Mouse (Mus musculus): Measurements from ENCODE around the gene Tnfaip3. TPM values are rescaled to one million over a fixed set of nuclear protein-coding genes. Genes with fewer than 3 reads are reported as not detected.

Tnfaip3 gene
- 1.9 and 2.1 TPM in 2 replicates for polyA plus RNA-seq (2014; fragmentation: Nextera tagmentation; extraction: Ambion mirVana)

- Histone ChIP-seq H3K4me3 (ENCODE audit: low read depth, low read length) (peak within 1 kb of the TSS; percentile 81), H3K9ac (ENCODE audit: low read length) (peak within 1 kb of the TSS; percentile 77), H3K36me3 (ENCODE audit: control insufficient read depth, insufficient read depth, low read length) (no peaks in the 10 kb centered on the region), H3K4me2 (ENCODE audit: low read length) (peak within 1 kb of the TSS; percentile 91), H3K9me3 (replicated peaks; ENCODE audit: control insufficient read depth, low read length) (no peaks in the 10 kb centered on the region), H3K4me1 (ENCODE audit: control insufficient read depth, insufficient read depth, low read length) (peaks cover 8% of the 10 kb centered on the region), H3K27me3 (replicated peaks; ENCODE audit: control insufficient read depth, insufficient read depth, low read length) (no peaks in the 10 kb centered on the region), H3K27ac (ENCODE audit: low read depth, low read length) (0 out of 2 replicates have a peak within 1 kb of the TSS, but pooled peaks have one; percentile 39)
- ATAC-seq, result peak; percentile 93
- DNase-seq (ENCODE audit: low spot score), result peak; percentile 92
- WGBS, result under 1% methylated on average over 34 of the region's 38 CpGs
These were observed at the start of gene Tnfaip3 for GRCm38 (mm10) chr10:19015257-19015862. Gene Tnfaip3, minus strand, starts transcription at chr10:19015657.

DNA sequence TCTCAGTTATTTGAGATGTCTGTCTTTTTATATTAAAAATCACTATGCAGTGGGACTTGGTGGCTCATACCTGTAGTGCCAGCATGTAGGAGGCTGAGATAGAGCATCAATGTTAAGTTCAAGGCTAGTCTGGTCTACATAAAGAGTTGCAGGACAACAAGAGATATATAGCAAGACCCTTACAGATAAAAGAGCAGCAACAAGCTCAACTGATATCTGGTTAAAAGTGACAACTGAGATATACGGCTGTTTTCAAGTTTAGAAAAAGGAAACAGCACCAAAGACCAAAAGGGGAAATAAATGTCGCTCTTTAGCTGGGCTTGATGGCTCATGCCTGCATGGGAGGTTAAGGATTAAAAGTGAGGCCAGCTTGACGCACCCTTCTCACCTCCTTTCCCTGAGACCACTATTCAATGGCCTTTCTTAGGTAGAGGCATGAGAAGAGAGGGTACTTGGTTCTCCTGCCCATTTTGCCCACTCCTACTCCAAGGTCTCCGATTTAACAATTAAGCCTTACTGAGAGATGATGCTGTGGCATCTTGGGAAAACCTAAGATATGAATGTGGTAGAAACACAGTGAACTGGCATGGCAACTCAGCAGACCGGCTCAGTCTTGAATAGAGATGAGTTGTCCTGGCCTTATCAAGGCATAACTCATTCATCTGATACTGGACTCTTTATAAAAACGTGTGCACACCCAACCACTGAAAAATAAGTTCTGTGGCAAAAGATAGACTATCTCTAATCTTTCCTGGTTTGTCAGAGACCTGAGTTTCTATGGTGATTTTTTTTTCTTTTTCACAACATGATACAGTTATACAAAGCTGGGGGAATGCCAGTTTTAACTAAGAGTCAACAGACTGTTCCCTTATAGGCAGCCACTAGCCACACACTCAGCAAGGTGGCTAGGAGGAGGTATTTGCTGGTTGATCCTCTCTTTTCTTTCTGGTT, 49.5 kb upstream of the Tnfaip3 start:
- H3K9ac ChIP-seq (ENCODE audit: low read length), result no peak overlapping the region
- H3K27ac ChIP-seq (ENCODE audit: low read depth, low read length), result no peak overlapping the region
- H3K4me2 ChIP-seq (ENCODE audit: low read length), result no peak overlapping the region
- no peaks in the 10 kb centered on the region for H3K9me3 ChIP-seq (replicated peaks; ENCODE audit: control insufficient read depth, low read length)
- H3K27me3 ChIP-seq (replicated peaks; ENCODE audit: control insufficient read depth, insufficient read depth, low read length), result no peaks in the 10 kb centered on the region
- no peaks in the 10 kb centered on the region for H3K36me3 ChIP-seq (ENCODE audit: control insufficient read depth, insufficient read depth, low read length)
- ATAC-seq (no peak), DNase-seq (ENCODE audit: low spot score) (no peak)
- no peaks in the 10 kb centered on the region for H3K4me1 ChIP-seq (ENCODE audit: control insufficient read depth, insufficient read depth, low read length)
- 79% methylated on average over 6 of the region's 6 CpGs for WGBS
- H3K4me3 ChIP-seq (ENCODE audit: low read depth, low read length), result no peak overlapping the region

DNA sequence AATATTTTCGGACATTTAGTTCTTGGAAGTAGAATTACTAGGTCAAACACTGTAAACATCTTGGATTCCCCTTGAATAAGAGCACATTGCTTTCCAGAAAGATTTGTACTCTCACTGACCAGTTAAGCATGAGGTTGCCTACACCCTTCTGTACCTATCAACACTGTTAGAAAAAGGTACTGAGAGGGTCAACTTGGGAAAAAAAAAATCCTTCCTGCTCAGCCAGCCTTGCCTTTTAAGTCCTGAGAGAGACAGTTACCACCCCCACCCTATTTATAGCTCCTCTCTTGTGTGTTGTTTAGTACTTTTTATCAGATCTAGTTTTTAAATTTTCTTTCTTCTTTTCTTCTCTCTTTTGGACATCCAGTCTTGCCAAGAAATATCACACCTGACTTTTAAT, 48.2 kb upstream of the Tnfaip3 start:
- H3K4me1 ChIP-seq (ENCODE audit: control insufficient read depth, insufficient read depth, low read length), result no peaks in the 10 kb centered on the region
- no peaks in the 10 kb centered on the region for H3K27me3 ChIP-seq (replicated peaks; ENCODE audit: control insufficient read depth, insufficient read depth, low read length)
- DNase-seq (ENCODE audit: low spot score), result no peak
- no peak overlapping the region for H3K27ac ChIP-seq (ENCODE audit: low read depth, low read length)
- H3K4me3 ChIP-seq (ENCODE audit: low read depth, low read length), result no peak overlapping the region
- no peaks in the 10 kb centered on the region for H3K9me3 ChIP-seq (replicated peaks; ENCODE audit: control insufficient read depth, low read length)
- ATAC-seq, result no peak
- 95% methylated on average over 1 of the region's 1 CpGs for WGBS
- no peak overlapping the region for H3K4me2 ChIP-seq (ENCODE audit: low read length)
- H3K9ac ChIP-seq (ENCODE audit: low read length), result no peak overlapping the region
- no peaks in the 10 kb centered on the region for H3K36me3 ChIP-seq (ENCODE audit: control insufficient read depth, insufficient read depth, low read length)

- no peaks in the 10 kb centered on the region for H3K4me1 ChIP-seq (ENCODE audit: control insufficient read depth, insufficient read depth, low read length)
- no peaks in the 10 kb centered on the region for H3K27me3 ChIP-seq (replicated peaks; ENCODE audit: control insufficient read depth, insufficient read depth, low read length)
- H3K9ac ChIP-seq (ENCODE audit: low read length), result no peak overlapping the region
- H3K4me3 ChIP-seq (ENCODE audit: low read depth, low read length), result no peak overlapping the region
- no peak overlapping the region for H3K4me2 ChIP-seq (ENCODE audit: low read length)
- ATAC-seq (no peak), DNase-seq (ENCODE audit: low spot score) (no peak)
- WGBS, result 89% methylated on average over 4 of the region's 4 CpGs
- H3K27ac ChIP-seq (ENCODE audit: low read depth, low read length), result no peak overlapping the region
- no peaks in the 10 kb centered on the region for H3K36me3 ChIP-seq (ENCODE audit: control insufficient read depth, insufficient read depth, low read length)
- H3K9me3 ChIP-seq (replicated peaks; ENCODE audit: control insufficient read depth, low read length), result no peaks in the 10 kb centered on the region
These were observed 47.8 kb upstream of the Tnfaip3 start for GRCm38 (mm10) chr10:19063208-19063607.

- no peak overlapping the region for H3K4me2 ChIP-seq (ENCODE audit: low read length)
- no peak overlapping the region for H3K9ac ChIP-seq (ENCODE audit: low read length)
- H3K4me3 ChIP-seq (ENCODE audit: low read depth, low read length), result no peak overlapping the region
- H3K27ac ChIP-seq (ENCODE audit: low read depth, low read length), result no peak overlapping the region
- no peaks in the 10 kb centered on the region for H3K9me3 ChIP-seq (replicated peaks; ENCODE audit: control insufficient read depth, low read length)
- peak; percentile 1 for DNase-seq (ENCODE audit: low spot score)
- H3K4me1 ChIP-seq (ENCODE audit: control insufficient read depth, insufficient read depth, low read length), result no peaks in the 10 kb centered on the region
- no peaks in the 10 kb centered on the region for H3K36me3 ChIP-seq (ENCODE audit: control insufficient read depth, insufficient read depth, low read length)
- no peaks in the 10 kb centered on the region for H3K27me3 ChIP-seq (replicated peaks; ENCODE audit: control insufficient read depth, insufficient read depth, low read length)
- 80% methylated on average over 15 of the region's 15 CpGs for WGBS
- no peak for ATAC-seq
These were observed 46.8 kb upstream of the Tnfaip3 start for GRCm38 (mm10) chr10:19062098-19062905.

DNA sequence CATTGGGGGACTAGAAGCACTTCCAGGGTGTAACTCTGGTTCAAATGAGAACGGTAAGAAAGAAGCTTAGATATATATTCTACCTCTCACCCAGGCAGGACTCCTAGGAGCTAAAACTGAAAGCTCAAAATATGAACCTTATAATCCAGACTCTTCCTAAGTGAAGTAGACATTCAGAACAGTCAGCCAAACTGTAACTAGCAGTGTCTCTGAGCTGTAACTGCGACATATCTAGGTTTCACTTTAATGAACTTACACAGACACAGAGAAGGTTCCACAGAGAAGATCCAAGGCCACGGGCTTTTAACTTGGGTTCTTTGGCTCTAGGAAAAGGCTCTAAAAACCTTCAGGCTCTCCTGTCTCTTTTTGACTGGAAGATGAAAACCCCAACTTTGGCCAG, 45.7 kb upstream of the Tnfaip3 start:
- no peak for ATAC-seq
- no peak for DNase-seq (ENCODE audit: low spot score)
- Histone ChIP-seq H3K27me3 (replicated peaks; ENCODE audit: control insufficient read depth, insufficient read depth, low read length) (no peaks in the 10 kb centered on the region), H3K4me2 (ENCODE audit: low read length) (no peak overlapping the region), H3K9me3 (replicated peaks; ENCODE audit: control insufficient read depth, low read length) (no peaks in the 10 kb centered on the region), H3K4me1 (ENCODE audit: control insufficient read depth, insufficient read depth, low read length) (no peaks in the 10 kb centered on the region), H3K27ac (ENCODE audit: low read depth, low read length) (no peak overlapping the region), H3K4me3 (ENCODE audit: low read depth, low read length) (no peak overlapping the region), H3K9ac (ENCODE audit: low read length) (no peak overlapping the region), H3K36me3 (ENCODE audit: control insufficient read depth, insufficient read depth, low read length) (no peaks in the 10 kb centered on the region)
- 92% methylated on average over 3 of the region's 3 CpGs for WGBS

DNA sequence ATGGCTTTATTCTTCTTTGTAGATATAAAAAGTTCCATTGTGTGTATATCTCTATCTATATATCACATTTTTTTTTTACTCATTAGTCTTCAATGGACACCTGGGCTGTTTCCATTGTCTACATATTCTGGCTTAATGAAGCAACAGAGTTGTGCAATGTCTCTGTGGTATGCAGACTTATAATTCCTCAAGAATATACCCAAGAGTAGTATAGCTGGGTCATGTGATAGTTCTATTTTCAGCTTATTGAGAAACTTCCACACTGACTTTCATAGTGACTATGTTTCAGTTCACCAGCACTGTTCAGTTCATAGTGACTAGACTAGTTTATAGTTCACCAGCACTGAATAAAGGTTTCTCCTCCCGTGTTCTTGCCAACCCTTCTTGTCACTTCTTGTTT, 38.1 kb upstream of the Tnfaip3 start:
- ATAC-seq, result no peak
- H3K27ac ChIP-seq (ENCODE audit: low read depth, low read length), result no peak overlapping the region
- 55% methylated on average over 1 of the region's 1 CpGs for WGBS
- no peak overlapping the region for H3K4me2 ChIP-seq (ENCODE audit: low read length)
- no peaks in the 10 kb centered on the region for H3K36me3 ChIP-seq (ENCODE audit: control insufficient read depth, insufficient read depth, low read length)
- H3K9me3 ChIP-seq (replicated peaks; ENCODE audit: control insufficient read depth, low read length), result no peaks in the 10 kb centered on the region
- DNase-seq (ENCODE audit: low spot score), result no peak
- H3K27me3 ChIP-seq (replicated peaks; ENCODE audit: control insufficient read depth, insufficient read depth, low read length), result no peaks in the 10 kb centered on the region
- no peaks in the 10 kb centered on the region for H3K4me1 ChIP-seq (ENCODE audit: control insufficient read depth, insufficient read depth, low read length)
- no peak overlapping the region for H3K4me3 ChIP-seq (ENCODE audit: low read depth, low read length)
- H3K9ac ChIP-seq (ENCODE audit: low read length), result no peak overlapping the region

DNA sequence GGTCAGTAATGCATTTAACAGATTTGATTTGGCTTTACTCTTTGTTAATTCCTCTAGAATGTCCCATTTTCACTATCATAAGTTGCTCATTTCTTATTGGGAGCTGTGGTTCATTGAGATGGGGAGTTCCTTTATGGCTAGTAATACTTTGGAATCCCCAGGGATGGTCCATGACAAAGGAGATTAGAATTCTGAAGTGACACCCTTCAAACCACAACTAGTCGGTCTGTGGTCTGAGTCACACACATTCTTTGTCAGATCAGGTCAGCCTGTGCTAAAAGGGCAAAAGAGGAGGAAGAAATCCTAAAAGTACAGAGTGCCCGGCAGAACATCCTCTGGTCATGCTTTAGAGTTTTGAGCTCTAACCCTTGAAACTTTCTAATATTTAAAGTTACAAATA, 30.5 kb upstream of the Tnfaip3 start:
- Histone ChIP-seq H3K4me1 (ENCODE audit: control insufficient read depth, insufficient read depth, low read length) (no peaks in the 10 kb centered on the region), H3K4me3 (ENCODE audit: low read depth, low read length) (no peak overlapping the region), H3K27me3 (replicated peaks; ENCODE audit: control insufficient read depth, insufficient read depth, low read length) (no peaks in the 10 kb centered on the region), H3K36me3 (ENCODE audit: control insufficient read depth, insufficient read depth, low read length) (no peaks in the 10 kb centered on the region), H3K9me3 (replicated peaks; ENCODE audit: control insufficient read depth, low read length) (no peaks in the 10 kb centered on the region), H3K9ac (ENCODE audit: low read length) (no peak overlapping the region), H3K4me2 (ENCODE audit: low read length) (no peak overlapping the region), H3K27ac (ENCODE audit: low read depth, low read length) (no peak overlapping the region)
- DNase-seq (ENCODE audit: low spot score) (no peak), ATAC-seq (no peak)
- WGBS, result 53% methylated on average over 2 of the region's 2 CpGs

All from forebrain, embryonic 14.5 days (tissue).